Mouse (Mus musculus) intestine, postnatal 0 days (tissue): ENCODE results near the gene 1700122O11Rik. TPM values are rescaled to one million over a fixed set of nuclear protein-coding genes. Genes with fewer than 3 reads are reported as not detected.

Experiments
- ATAC-seq: fragments of 200-750 bp; cut with Nextera tagmentation; 2 replicates; pipeline ENCODE4 v1.8.0; 2017; ENCODE audit warnings: mild to moderate bottlenecking, moderate TSS enrichment, moderate library complexity
- H3K27ac ChIP-seq: fragments of 300-500 bp; sonication (generic); 2 replicates; pipeline ENCODE4 v1.5.1; 2014; ENCODE audit warnings: mild to moderate bottlenecking, low read depth, low read length, moderate library complexity
- H3K27me3 ChIP-seq: fragments of 300-500 bp; sonication (generic); replicated peaks from 2 replicates; pipeline ENCODE4 v1.6.1; 2014; ENCODE audit warnings: low read length, mixed read lengths; ENCODE audit not compliant: control insufficient read depth, insufficient read depth
- H3K36me3 ChIP-seq: fragments of 300-500 bp; sonication (generic); 2 replicates; pipeline ENCODE4 v1.6.1; 2014; ENCODE audit warnings: mild to moderate bottlenecking, moderate library complexity; ENCODE audit not compliant: control insufficient read depth, insufficient read depth
- H3K4me1 ChIP-seq: fragments of 300-500 bp; sonication (generic); replicated peaks from 2 replicates; pipeline ENCODE4 v1.6.1; 2014; ENCODE audit warnings: antibody characterized with exemption, low read length, mixed read lengths; ENCODE audit not compliant: control insufficient read depth, insufficient read depth
- H3K4me2 ChIP-seq: fragments of 300-500 bp; sonication (generic); replicated peaks from 2 replicates; pipeline ENCODE4 v1.6.1; 2014; ENCODE audit warnings: low read depth, mild to moderate bottlenecking, moderate library complexity
- H3K4me3 ChIP-seq: fragments of 300-500 bp; sonication (generic); 2 replicates; pipeline ENCODE4 v1.5.1; 2014; ENCODE audit warnings: low read depth, low read length
- H3K9ac ChIP-seq: fragments of 300-500 bp; sonication (generic); 2 replicates; pipeline ENCODE4 v1.6.1; 2014; ENCODE audit warnings: mild to moderate bottlenecking, low read depth, low read length
- H3K9me3 ChIP-seq: fragments of 300-500 bp; sonication (generic); 2 replicates; pipeline ENCODE4 v1.6.1; 2016; ENCODE audit warnings: mixed run types; ENCODE audit not compliant: control insufficient read depth
- CTCF ChIP-seq: sonication (generic); IDR thresholded peaks from 2 replicates; pipeline ENCODE4 v1.5.1; 2016; ENCODE audit warnings: low read depth, mild to moderate bottlenecking, control low read depth, antibody characterized with exemption, moderate library complexity
- WGBS: fragments of 180-500 bp; shearing (Covaris S2); extraction: QIAGEN DNeasy Blood & Tissue Kit; methylation state at CpG from one replicate; pipeline ENCODE4 v1.1.7; 2014; 5-methylcytosine and 5-hydroxymethylcytosine counted together
- polyA plus RNA-seq: library from polyadenylated mRNA; unstranded; fragments of >200 nt; fragmentation: Nextera tagmentation; extraction: Ambion mirVana; gene quantifications from 2 replicates; pipeline ENCODE4 v1.2.1, GENCODE M21; 2015

1700122O11Rik gene
- polyA plus RNA-seq, 1 experiment from 2014 or later, result not detected

DNA sequence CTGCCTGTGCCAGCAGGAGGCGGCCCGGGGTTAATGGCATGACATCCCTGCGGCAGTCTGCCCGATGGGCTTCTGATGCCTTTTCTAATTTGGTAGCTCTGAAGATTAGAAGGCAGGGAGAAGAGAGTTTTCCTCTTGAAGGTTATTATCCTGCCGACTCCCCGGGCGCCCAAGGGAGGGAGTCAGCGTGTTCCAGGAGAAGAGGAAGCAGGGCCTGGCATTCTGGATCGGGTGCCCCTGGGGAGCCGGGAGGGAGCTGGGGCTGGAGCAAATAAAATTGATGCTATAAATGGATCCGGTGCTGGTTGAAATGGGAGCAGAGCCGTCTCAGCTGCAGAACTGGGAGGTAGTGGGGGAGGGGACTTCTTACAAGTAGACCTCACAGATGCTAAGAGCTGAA, 19.3 kb upstream of the 1700122O11Rik start:
- WGBS, result 29% methylated on average over 12 of the region's 12 CpGs
- Histone ChIP-seq H3K36me3 (no peaks in the 10 kb centered on the region), H3K27me3 (0 out of 2 replicates have a peak, but pooled peaks cover 6% of the 10 kb centered on the region), H3K4me3 (no peak overlapping the region), H3K4me2 (no peak overlapping the region), H3K9ac (no peak overlapping the region), H3K9me3 (no peaks in the 10 kb centered on the region), H3K27ac (no peak overlapping the region), H3K4me1 (no peaks in the 10 kb centered on the region)
- no peak for ATAC-seq
- no peak for TF ChIP-seq CTCF

DNA sequence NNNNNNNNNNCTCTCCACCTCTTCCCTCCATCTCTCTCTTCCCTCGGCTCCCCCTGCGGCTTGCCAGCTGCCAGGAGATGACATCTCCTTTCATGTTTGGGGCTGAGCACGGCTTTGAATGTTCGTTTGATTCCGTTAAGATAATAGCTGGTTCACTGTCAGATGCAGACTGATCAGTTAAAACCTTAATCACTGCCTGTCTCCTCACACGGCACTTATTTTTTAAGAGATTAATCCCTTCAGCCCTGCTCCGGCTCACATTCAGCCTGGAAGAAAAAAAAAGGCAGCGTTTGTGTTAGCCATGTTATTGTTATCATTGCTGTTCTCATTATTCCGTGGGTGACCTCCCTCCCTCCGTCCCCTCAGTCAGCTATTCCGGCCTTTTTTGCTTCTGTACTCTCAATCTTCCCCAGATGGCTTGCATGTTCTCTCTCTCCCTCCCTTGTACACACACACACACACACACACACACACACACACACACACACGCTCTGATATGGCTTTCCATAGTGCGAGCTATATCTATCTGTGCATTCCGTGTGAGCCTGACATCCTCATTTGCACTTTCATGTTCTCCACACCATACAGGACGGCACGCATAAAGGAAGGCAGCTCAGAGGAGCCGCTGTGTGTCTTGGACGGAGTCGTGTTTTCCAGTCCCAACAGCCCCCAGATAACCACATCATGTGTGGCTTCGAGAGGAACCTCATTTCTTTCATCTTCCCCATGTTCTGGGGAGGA, 17.2 kb upstream of the 1700122O11Rik start:
- no peak overlapping the region for H3K27ac ChIP-seq
- H3K9me3 ChIP-seq, result no peaks in the 10 kb centered on the region
- 49% methylated on average over 20 of the region's 20 CpGs for WGBS
- no peak for ATAC-seq
- TF ChIP-seq CTCF, result no peak
- H3K4me1 ChIP-seq, result no peaks in the 10 kb centered on the region
- no peaks in the 10 kb centered on the region for H3K36me3 ChIP-seq
- H3K27me3 ChIP-seq, result 0 out of 2 replicates have a peak, but pooled peaks cover 6% of the 10 kb centered on the region
- H3K4me2 ChIP-seq, result no peak overlapping the region
- H3K4me3 ChIP-seq, result no peak overlapping the region
- no peak overlapping the region for H3K9ac ChIP-seq

- ATAC-seq, result no peak
- Histone ChIP-seq H3K4me2 (no peak overlapping the region), H3K4me3 (no peak overlapping the region), H3K4me1 (no peaks in the 10 kb centered on the region), H3K9ac (no peak overlapping the region), H3K36me3 (no peaks in the 10 kb centered on the region), H3K27ac (no peak overlapping the region), H3K9me3 (no peaks in the 10 kb centered on the region), H3K27me3 (0 out of 2 replicates have a peak, but pooled peaks cover 6% of the 10 kb centered on the region)
- no peak for TF ChIP-seq CTCF
- WGBS, result 78% methylated on average over 2 of the region's 2 CpGs
These were observed 15.6 kb upstream of the 1700122O11Rik start for GRCm38 (mm10) chr17:48053646-48054045.

DNA sequence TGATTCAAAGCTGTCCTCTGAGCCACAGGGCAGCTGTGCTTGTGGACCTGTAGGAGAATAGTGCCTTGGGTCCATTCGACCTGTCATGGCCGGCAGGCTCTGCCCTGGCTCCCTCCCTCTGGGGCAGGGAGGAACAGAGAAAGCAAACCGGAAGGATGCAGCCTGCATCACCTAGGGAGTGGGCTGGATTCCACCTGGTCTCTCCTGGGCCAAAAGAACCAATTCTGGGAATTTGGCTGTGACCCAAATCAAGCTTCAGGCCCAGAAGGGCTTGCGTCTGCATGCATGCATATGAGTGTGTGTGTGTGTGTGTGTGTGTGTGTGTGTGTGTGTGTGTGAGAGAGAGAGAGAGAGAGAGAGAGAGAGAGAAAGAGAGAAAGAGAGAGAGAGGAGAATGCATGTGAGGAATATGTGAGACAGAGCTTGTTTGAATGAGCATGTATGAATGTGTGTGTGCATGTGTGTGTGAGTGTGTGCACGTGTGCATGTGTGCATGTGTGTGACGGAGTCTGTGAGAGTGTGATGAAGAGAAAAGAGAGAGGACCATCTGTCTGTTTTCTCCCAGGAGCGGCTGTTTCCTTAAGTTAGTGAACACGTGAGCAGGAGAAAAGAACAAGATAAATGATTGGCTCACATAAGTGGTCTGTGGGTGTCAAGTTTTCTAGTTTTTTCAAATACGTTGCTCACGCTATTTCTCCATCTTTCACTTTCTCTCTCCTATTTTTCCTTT, 14.4 kb upstream of the 1700122O11Rik start:
- no peak overlapping the region for H3K4me3 ChIP-seq
- no peaks in the 10 kb centered on the region for H3K36me3 ChIP-seq
- H3K4me1 ChIP-seq, result no peaks in the 10 kb centered on the region
- no peak for TF ChIP-seq CTCF
- H3K9me3 ChIP-seq, result no peaks in the 10 kb centered on the region
- 73% methylated on average over 10 of the region's 10 CpGs for WGBS
- ATAC-seq, result no peak
- H3K9ac ChIP-seq, result no peak overlapping the region
- no peak overlapping the region for H3K27ac ChIP-seq
- no peak overlapping the region for H3K4me2 ChIP-seq
- H3K27me3 ChIP-seq, result no peaks in the 10 kb centered on the region

- no peaks in the 10 kb centered on the region for H3K9me3 ChIP-seq
- peak overlapping the region; percentile 10; the same call in 1 of the 2 replicates for H3K27ac ChIP-seq
- H3K9ac ChIP-seq, result no peak overlapping the region
- 30% methylated on average over 5 of the region's 5 CpGs for WGBS
- peak; percentile 85 for ATAC-seq
- no peak overlapping the region for H3K4me3 ChIP-seq
- no peaks in the 10 kb centered on the region for H3K36me3 ChIP-seq
- no peaks in the 10 kb centered on the region for H3K4me1 ChIP-seq
- no peaks in the 10 kb centered on the region for H3K27me3 ChIP-seq
- no peak overlapping the region for H3K4me2 ChIP-seq
- peak; percentile 66 for TF ChIP-seq CTCF
These were observed 13.7 kb upstream of the 1700122O11Rik start for GRCm38 (mm10) chr17:48051638-48052337.

GRCm38 (mm10) chr17:48045631-48046030, 7.5 kb upstream of the 1700122O11Rik start:
- ATAC-seq, result no peak
- Histone ChIP-seq H3K4me2 (no peak overlapping the region), H3K36me3 (no peaks in the 10 kb centered on the region), H3K9ac (no peak overlapping the region), H3K4me1 (0 out of 2 replicates have a peak, but pooled peaks cover 2% of the 10 kb centered on the region), H3K27me3 (no peaks in the 10 kb centered on the region), H3K27ac (no peak overlapping the region), H3K4me3 (no peak overlapping the region), H3K9me3 (no peaks in the 10 kb centered on the region)
- 30% methylated on average over 4 of the region's 4 CpGs for WGBS
- TF ChIP-seq CTCF, result peak; percentile 86
